Mouse (Mus musculus) retina, adult 2 months (tissue): ENCODE measurements around the gene Epha2.

Experiments used
- DNase-seq: peaks from one replicate; pipeline ENCODE4 v3.0.0-alpha.2; 2012; ENCODE audit warnings: low read depth, low spot score

Gene Epha2

GRCm38 (mm10) chr4:141279783-141280182 lies 21.3 kb upstream of the Epha2 start:
- DNase-seq: no peak

GRCm38 (mm10) chr4:141280471-141280870 lies 20.6 kb upstream of the Epha2 start:
- no peak for DNase-seq

- no peak for DNase-seq
Observed at GRCm38 (mm10) chr4:141281153-141281552, 19.9 kb upstream of the Epha2 start.

GRCm38 (mm10) chr4:141281578-141281977 lies 19.5 kb upstream of the Epha2 start:
- no peak for DNase-seq

- no peak for DNase-seq
Observed at GRCm38 (mm10) chr4:141282087-141282486, 19.0 kb upstream of the Epha2 start.

- no peak for DNase-seq
Observed at GRCm38 (mm10) chr4:141282623-141283022, 18.4 kb upstream of the Epha2 start.

- no peak for DNase-seq
Observed at GRCm38 (mm10) chr4:141283176-141283878, 17.7 kb upstream of the Epha2 start.

- no peak for DNase-seq
Observed at GRCm38 (mm10) chr4:141283879-141284411, 17.1 kb upstream of the Epha2 start.

- DNase-seq: no peak
Observed at GRCm38 (mm10) chr4:141284486-141284885, 16.6 kb upstream of the Epha2 start.

GRCm38 (mm10) chr4:141285128-141285527 lies 15.9 kb upstream of the Epha2 start:
- no peak for DNase-seq

- DNase-seq: no peak
Observed at GRCm38 (mm10) chr4:141286860-141287517, 14.1 kb upstream of the Epha2 start.

GRCm38 (mm10) chr4:141287518-141288004 lies 13.5 kb upstream of the Epha2 start:
- no peak for DNase-seq

- DNase-seq: no peak
Observed at GRCm38 (mm10) chr4:141288152-141288551, 12.9 kb upstream of the Epha2 start.

GRCm38 (mm10) chr4:141291571-141292375 lies 9.3 kb upstream of the Epha2 start:
- no peak for DNase-seq

GRCm38 (mm10) chr4:141295774-141296186 lies 5.3 kb upstream of the Epha2 start:
- DNase-seq: no peak

GRCm38 (mm10) chr4:141297934-141298333 lies 3.1 kb upstream of the Epha2 start:
- no peak for DNase-seq

- DNase-seq: no peak
Observed at GRCm38 (mm10) chr4:141299356-141299755, 1.7 kb upstream of the Epha2 start.

- DNase-seq: no peak
Observed at GRCm38 (mm10) chr4:141300196-141300595, 844 bp upstream of the Epha2 start.

- no peak for DNase-seq
Observed at GRCm38 (mm10) chr4:141301591-141302427, 769 bp downstream of the Epha2 start.

GRCm38 (mm10) chr4:141302428-141303401 lies 1.7 kb downstream of the Epha2 start:
- DNase-seq: no peak
